Mouse (Mus musculus): ENCODE measurements around the gene Sphkap.
A peak's percentile ranks its signal among the peaks of the same experiment; 100 is the strongest.

Sphkap gene

GRCm38 (mm10) chr1:83408021-83408464 lies at the start of gene Sphkap:
Gene Sphkap, minus strand, starts transcription at chr1:83408200.
- peak; percentile 54 for DNase-seq

GRCm38 (mm10) chr1:83451291-83451690 lies 43.3 kb upstream of the Sphkap start:
- no peak for DNase-seq

- DNase-seq, result no peak
These were observed 32.4 kb upstream of the Sphkap start for GRCm38 (mm10) chr1:83440422-83440821.

GRCm38 (mm10) chr1:83433932-83434331 lies 25.9 kb upstream of the Sphkap start:
- DNase-seq, result no peak

- DNase-seq, result no peak
These were observed 21.9 kb upstream of the Sphkap start for GRCm38 (mm10) chr1:83429866-83430265.

- DNase-seq, result no peak
These were observed 384 bp downstream of the Sphkap start for GRCm38 (mm10) chr1:83407616-83408015.

GRCm38 (mm10) chr1:83406882-83407549 lies 984 bp downstream of the Sphkap start:
- DNase-seq, result no peak

- DNase-seq, result no peak
These were observed 6.9 kb downstream of the Sphkap start for GRCm38 (mm10) chr1:83401079-83401478.

GRCm38 (mm10) chr1:83396284-83396683 lies 11.7 kb downstream of the Sphkap start:
- DNase-seq, result no peak

- DNase-seq, result peak; percentile 36
These were observed 12.4 kb downstream of the Sphkap start for GRCm38 (mm10) chr1:83395559-83395958.

- no peak for DNase-seq
These were observed 18.6 kb downstream of the Sphkap start for GRCm38 (mm10) chr1:83389419-83389818.

GRCm38 (mm10) chr1:83377404-83377803 lies 30.6 kb downstream of the Sphkap start:
- no peak for DNase-seq

- no peak for DNase-seq
These were observed 41.5 kb downstream of the Sphkap start for GRCm38 (mm10) chr1:83366456-83366855.

GRCm38 (mm10) chr1:83362168-83362567 lies 45.8 kb downstream of the Sphkap start:
- DNase-seq, result no peak

- DNase-seq, result peak; percentile 6
These were observed 61.5 kb downstream of the Sphkap start for GRCm38 (mm10) chr1:83346453-83346852.

GRCm38 (mm10) chr1:83345572-83345971 lies 62.4 kb downstream of the Sphkap start:
- DNase-seq, result no peak

- DNase-seq, result no peak
These were observed 62.9 kb downstream of the Sphkap start for GRCm38 (mm10) chr1:83345069-83345468.

GRCm38 (mm10) chr1:83342726-83343250 lies 65.2 kb downstream of the Sphkap start:
- DNase-seq, result no peak

GRCm38 (mm10) chr1:83339358-83339757 lies 68.6 kb downstream of the Sphkap start:
- DNase-seq, result no peak

GRCm38 (mm10) chr1:83316917-83317316 lies 91.1 kb downstream of the Sphkap start:
- DNase-seq, result no peak

GRCm38 (mm10) chr1:83315146-83315545 lies 92.9 kb downstream of the Sphkap start:
- DNase-seq, result no peak

GRCm38 (mm10) chr1:83311607-83312295 lies 96.2 kb downstream of the Sphkap start:
- DNase-seq, result no peak

- no peak for DNase-seq
These were observed 110.6 kb downstream of the Sphkap start for GRCm38 (mm10) chr1:83297137-83298076.

Data from lung, postnatal 10 days (tissue).